Mouse (Mus musculus): ENCODE measurements around the gene Serf2.
"Not testable (repeated sequence)": the region's sequence is repeated elsewhere in the genome, so short reads cannot be mapped to it uniquely, and the experiment has no call there.

- TF ChIP-seq CTCF (IDR thresholded peaks at IDR 0.05; ENCODE audit: low read depth, low read length); POLR2A (IDR thresholded peaks at IDR 0.05; ENCODE audit: borderline replicate concordance, low read depth, low read length): not testable (repeated sequence)
These were observed 35.4 kb downstream of the Serf2 start for GRCm38 (mm10) chr2:121484403-121484802.

All from bone marrow macrophage, adult 2 months (primary cell).